Mouse (Mus musculus): ENCODE measurements around the gene Epn3. TPM values are rescaled to one million over a fixed set of nuclear protein-coding genes. Genes with fewer than 3 reads are reported as not detected.

Gene Epn3
- polyA plus RNA-seq, 3 experiments from 2014 or later = not detected

- no peak for ATAC-seq
Observed at GRCm38 (mm10) chr11:94495415-94495814, 4.4 kb downstream of the Epn3 start.

GRCm38 (mm10) chr11:94491749-94492099, 8.1 kb downstream of the Epn3 start:
- ATAC-seq = no peak

GRCm38 (mm10) chr11:94491035-94491748, 8.6 kb downstream of the Epn3 start:
- ATAC-seq = no peak

GRCm38 (mm10) chr11:94489745-94490144, 10.0 kb downstream of the Epn3 start:
- ATAC-seq = no peak

GRCm38 (mm10) chr11:94488767-94489533, 10.8 kb downstream of the Epn3 start:
- ATAC-seq = no peak

GRCm38 (mm10) chr11:94486001-94486400, 13.8 kb downstream of the Epn3 start, which contains the start of gene Spata20:
TSS of gene Spata20 (minus strand) at chr11:94486179.
- ATAC-seq = peak; percentile 54

- ATAC-seq = no peak
Observed at GRCm38 (mm10) chr11:94485223-94485622, 14.6 kb downstream of the Epn3 start.

- ATAC-seq = no peak
Observed at GRCm38 (mm10) chr11:94484636-94485035, 15.1 kb downstream of the Epn3 start.

- no peak for ATAC-seq
Observed at GRCm38 (mm10) chr11:94483921-94484320, 15.9 kb downstream of the Epn3 start.

- ATAC-seq = no peak
Observed at GRCm38 (mm10) chr11:94483436-94483835, 16.3 kb downstream of the Epn3 start.

- no peak for ATAC-seq
Observed at GRCm38 (mm10) chr11:94482738-94483137, 17.0 kb downstream of the Epn3 start.

GRCm38 (mm10) chr11:94481963-94482362, 17.8 kb downstream of the Epn3 start:
- ATAC-seq = no peak

GRCm38 (mm10) chr11:94480382-94480781, 19.4 kb downstream of the Epn3 start:
- no peak for ATAC-seq

GRCm38 (mm10) chr11:94477651-94478050, 22.1 kb downstream of the Epn3 start:
- no peak for ATAC-seq

GRCm38 (mm10) chr11:94475722-94476121, 24.1 kb downstream of the Epn3 start:
- ATAC-seq = no peak

GRCm38 (mm10) chr11:94474544-94474910, 25.2 kb downstream of the Epn3 start:
- no peak for ATAC-seq

- ATAC-seq = peak; percentile 72
Observed at GRCm38 (mm10) chr11:94473707-94474543, 25.8 kb downstream of the Epn3 start, which contains the start of gene Cacna1g. TSS of gene Cacna1g (minus strand) at chr11:94474198.

- ATAC-seq = peak; percentile 23
Observed at GRCm38 (mm10) chr11:94472916-94473706, 26.7 kb downstream of the Epn3 start.

- ATAC-seq = peak; percentile 17
Observed at GRCm38 (mm10) chr11:94472585-94472915, 27.2 kb downstream of the Epn3 start.

- no peak for ATAC-seq
Observed at GRCm38 (mm10) chr11:94471740-94472584, 27.8 kb downstream of the Epn3 start.

GRCm38 (mm10) chr11:94470391-94470790, 29.4 kb downstream of the Epn3 start:
- ATAC-seq = no peak
